Mouse (Mus musculus): Measurements from ENCODE around the gene Mroh7. TPM values are rescaled to one million over a fixed set of nuclear protein-coding genes. Genes with fewer than 3 reads are reported as not detected.

The Mroh7 gene
- total RNA-seq, 1 experiment from 2014 or later, result 2.3 TPM

DNA sequence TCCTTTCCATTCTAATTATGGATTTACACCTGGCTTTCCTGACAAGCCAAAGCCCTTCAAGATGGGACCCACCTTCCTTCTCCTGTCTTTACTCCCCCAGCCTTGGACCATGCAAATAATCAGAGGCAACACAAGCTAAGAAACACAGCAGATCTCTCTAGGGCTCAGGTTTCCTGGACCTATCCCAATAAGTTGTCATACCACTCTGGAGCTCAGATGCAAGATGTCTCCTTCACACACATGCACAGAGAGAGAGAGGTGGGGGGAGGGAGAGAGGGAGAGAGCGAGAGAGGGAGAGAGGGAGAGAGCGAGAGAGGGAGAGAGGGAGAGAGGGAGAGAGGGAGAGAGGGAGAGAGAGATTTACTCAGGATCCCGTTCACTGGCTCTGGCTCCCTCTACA is 98.4 kb downstream of the Mroh7 start:
- no peak for DNase-seq

Other genes with a start within 250 kb of the Mroh7 start
- not detected in 2 replicates for gene Bsnd, start 238.6 kb downstream of the Mroh7 start, total RNA-seq (2021)
- 428 and 448 TPM in 2 replicates for gene Dhcr24, start 169.9 kb downstream of the Mroh7 start, total RNA-seq (2021)
- not detected in 2 replicates for gene Lexm, start 113.7 kb downstream of the Mroh7 start, total RNA-seq (2021)
- gene Ttc22, start 108.5 kb downstream of the Mroh7 start, total RNA-seq (2021), result not detected in 2 replicates
- gene Pars2, start 79.9 kb downstream of the Mroh7 start, total RNA-seq (2021), result 5.6 and 7.5 TPM in 2 replicates
- 32.6 and 35.1 TPM in 2 replicates for gene Ttc4, start 52.0 kb downstream of the Mroh7 start, total RNA-seq (2021)
- gene Fam151a, start 3.0 kb upstream of the Mroh7 start, total RNA-seq (2021), result 0.15 TPM in 1 of 2 replicates, not detected in the other
- gene Acot11, start 74.1 kb upstream of the Mroh7 start, total RNA-seq (2021), result 32.5 and 50.9 TPM in 2 replicates
- gene Ssbp3, start 179.8 kb upstream of the Mroh7 start, total RNA-seq (2021), result 70.8 and 82.6 TPM in 2 replicates

All from adrenal gland, postnatal 25 days (tissue).